Mouse (Mus musculus): ENCODE results near the gene Zswim1.

Gene Zswim1

GRCm38 (mm10) chr2:164822636-164823165, at the start of gene Zswim1:
TSS of gene Zswim1 (plus strand) at chr2:164822686.
- peak; percentile 94 for DNase-seq (ENCODE audit: low read depth, low spot score)

DNA sequence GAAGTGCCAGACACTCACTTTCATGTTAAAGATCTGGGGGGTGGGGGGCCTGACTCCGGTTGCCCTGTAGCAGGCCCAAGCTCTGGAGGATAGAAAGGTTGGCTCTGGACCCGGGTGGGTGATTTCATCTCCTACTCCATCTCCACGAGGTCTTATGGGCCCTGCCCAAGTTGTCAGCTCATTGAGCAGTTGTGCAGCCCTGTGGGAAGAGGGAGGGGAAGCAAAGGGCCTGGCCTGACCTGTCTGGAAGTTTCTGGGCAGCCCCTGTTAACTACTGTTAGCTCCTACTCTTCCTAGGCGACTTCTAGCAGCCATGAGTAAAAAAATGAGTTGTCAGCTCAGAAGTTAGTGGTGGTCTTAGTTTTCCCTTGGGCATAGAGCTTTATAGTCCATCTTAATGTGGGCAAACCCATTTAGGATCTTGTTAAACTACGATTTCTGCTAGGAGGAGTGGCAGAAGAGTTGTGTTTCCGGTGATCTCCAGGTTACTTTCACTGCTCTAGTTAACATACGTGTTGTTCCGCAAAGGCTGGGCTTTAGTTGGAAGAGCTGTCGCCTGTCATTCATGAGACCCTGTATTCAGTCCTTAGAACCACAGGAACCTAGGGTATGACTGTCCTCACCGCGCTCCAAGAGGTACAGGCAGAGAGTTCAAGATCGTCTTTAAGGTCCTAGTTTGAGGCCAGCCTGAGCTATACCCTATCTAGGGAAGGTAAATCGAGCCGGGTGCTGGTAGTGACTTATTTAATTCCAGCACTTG, 49.1 kb upstream of the Zswim1 start:
- no peak for DNase-seq (ENCODE audit: low read depth, low spot score)

DNA sequence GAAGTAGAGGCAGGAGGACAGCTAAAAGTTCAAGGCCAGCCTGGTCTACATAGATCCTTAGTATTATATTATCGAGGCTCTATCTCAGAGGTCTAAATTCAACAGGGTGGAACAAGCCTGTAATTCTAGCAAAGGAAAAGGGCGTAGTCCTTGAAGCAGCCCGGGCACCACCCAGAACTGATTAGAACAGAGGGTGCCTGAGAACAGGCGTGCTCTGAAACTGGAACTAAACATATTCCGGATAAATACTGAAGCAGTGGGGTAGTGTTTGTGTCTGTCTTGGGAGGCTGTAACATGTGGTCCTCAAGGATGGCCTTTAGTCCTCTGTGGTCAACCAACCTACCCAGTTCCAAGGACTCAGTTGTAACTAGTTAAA, 48.5 kb upstream of the Zswim1 start:
- DNase-seq (ENCODE audit: low read depth, low spot score) = no peak

DNA sequence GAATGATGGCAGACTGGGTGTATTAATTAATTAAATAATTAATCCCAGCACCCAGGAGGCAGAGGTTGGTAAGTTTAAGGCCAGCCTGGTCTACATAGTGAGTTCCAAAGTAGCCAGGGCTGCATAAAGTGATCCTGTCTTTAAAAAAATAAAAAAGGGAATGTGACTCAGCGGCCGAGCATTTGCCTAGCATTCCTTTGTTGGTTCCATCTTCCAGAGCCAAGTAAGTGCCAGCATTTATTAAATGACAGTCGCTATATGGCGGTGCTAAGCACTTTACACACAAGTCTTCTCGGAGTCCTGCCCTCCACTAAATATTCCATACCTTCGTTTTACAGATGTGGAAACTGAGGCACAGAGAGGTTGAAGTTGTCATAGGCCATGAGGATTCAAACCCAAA, 46.4 kb upstream of the Zswim1 start:
- no peak for DNase-seq (ENCODE audit: low read depth, low spot score)

DNA sequence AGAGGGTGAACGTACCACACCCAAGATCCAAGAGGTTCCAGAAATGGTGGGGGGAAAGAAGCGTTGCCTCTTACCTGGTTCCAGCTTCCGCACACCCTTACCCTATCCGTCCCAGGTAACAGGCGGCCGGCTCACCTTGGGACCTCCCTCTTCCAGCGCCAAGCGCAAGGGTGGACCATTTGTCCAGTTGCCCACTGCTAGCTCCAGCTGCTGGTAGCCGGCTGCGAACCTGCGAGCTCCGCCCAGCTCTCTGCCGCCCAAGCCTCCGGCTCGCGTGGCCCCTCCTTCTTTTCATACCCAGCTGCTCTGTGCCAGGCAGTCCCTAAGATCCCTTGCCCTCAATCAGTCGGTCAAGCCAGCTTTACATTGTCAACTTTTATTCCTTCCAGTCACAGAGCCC, 45.7 kb upstream of the Zswim1 start:
- DNase-seq (ENCODE audit: low read depth, low spot score) = no peak

DNA sequence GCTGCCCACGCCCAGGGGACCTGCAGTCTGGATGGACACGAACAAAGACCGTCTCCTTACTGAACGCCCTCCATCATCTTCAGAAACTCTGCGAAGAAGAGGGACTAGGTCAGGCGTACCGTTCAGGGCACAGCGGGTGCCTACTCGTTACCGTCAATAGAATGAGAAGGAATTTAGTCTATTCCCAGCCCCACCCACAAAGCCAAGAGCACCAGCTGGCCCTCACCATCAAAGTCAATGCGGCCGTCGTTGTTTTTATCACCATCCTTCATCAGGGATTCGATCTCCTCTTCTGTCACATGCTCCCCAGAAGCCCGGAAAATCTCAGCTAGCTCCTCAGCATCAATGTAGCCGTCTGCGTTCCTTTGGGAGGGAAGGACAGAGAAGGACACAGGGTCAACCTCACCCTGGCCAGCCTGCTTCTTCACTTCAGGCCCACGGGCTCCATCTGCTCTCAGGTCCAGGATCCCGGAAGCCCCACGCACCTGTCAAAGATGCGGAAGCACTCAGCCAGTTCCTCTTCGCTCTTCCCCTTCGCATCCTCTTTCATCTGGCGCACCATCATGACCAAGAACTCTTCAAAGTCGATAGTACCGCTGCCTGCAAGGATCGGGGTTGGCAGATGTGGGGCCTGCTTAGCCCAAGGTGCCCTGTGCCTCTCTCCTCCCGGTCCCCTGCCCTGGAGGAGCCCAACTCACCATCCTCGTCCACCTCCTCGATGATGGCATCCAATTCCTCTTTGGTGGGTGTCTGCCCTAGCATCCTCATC, 45.1 kb upstream of the Zswim1 start:
- no peak for DNase-seq (ENCODE audit: low read depth, low spot score)

GRCm38 (mm10) chr2:164778015-164778287, 44.5 kb upstream of the Zswim1 start:
- DNase-seq (ENCODE audit: low read depth, low spot score) = no peak

DNA sequence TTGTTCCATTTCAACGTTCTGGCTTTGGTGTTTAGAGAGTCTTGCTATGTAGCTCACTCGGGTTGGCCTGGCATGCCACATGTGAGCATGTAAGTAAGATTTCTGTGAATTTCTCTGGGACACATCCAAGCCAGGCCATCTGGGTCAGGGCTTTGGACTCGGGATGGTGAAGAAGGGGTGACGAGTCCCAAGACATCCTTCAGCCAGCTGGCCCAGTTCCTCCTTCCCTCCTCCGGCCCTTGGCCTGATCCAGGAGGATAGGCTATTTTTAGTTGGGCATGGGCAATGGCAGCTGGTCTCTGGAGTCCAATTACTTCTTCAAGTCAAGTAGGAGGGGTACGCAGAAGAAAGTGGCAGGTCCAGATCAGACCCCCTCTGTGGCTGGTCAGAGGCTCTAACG, 43.7 kb upstream of the Zswim1 start:
- no peak for DNase-seq (ENCODE audit: low read depth, low spot score)

GRCm38 (mm10) chr2:164779481-164780086, 42.9 kb upstream of the Zswim1 start, which contains the start of gene Tnnc2:
TSS of gene Tnnc2 (minus strand) at chr2:164779967.
- DNase-seq (ENCODE audit: low read depth, low spot score) = no peak

DNA sequence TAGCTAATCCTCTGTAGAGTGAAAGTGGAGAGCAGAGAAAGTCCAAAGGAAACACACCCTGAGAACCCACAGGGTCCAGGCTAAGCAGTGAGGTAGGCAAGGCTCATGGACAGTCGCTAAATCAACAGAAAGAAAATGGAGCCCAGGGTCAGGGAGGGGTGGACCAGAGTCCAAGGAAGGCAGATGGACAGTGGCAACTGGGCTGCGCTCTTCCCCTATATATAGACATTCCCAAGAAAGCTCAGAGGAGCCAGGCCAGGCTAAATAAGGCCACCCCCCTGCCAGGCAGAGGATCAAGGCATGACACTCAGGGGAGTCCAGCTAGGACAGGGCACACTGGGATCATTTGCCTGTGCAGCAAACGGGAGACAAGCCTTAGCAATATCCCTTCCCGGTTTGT, 40.6 kb upstream of the Zswim1 start:
- no peak for DNase-seq (ENCODE audit: low read depth, low spot score)

DNA sequence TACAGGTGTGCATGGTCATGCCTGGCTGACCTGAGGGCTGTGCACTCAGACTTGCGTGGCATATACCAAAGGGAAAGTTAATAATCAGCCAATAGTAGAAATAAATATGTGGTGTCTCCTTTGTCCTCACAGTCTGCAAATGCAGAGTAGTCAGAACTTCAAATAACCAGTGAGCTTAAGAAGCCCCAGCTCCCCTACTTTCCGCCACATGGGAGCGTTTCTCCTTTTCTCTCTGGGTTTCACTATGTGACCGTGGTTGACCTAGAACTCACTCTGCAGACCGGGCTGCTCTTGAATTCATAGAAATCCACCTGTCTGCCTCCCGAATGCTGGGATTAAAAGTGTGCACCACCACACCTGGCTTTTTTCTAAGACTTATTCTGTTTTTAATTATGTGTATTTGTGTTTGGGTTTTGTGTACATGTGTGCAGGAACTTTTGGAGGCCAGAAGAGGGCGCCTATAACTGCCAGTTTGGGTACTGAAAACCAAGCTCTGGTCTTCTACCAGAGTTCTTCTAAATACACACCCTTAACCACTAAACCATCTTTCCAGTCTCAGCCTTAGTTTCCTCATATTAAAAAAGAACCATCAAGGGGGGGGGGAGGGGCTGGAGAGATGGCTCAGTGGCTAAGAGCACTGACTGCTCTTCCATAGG, 38.4 kb upstream of the Zswim1 start:
- no peak for DNase-seq (ENCODE audit: low read depth, low spot score)

DNA sequence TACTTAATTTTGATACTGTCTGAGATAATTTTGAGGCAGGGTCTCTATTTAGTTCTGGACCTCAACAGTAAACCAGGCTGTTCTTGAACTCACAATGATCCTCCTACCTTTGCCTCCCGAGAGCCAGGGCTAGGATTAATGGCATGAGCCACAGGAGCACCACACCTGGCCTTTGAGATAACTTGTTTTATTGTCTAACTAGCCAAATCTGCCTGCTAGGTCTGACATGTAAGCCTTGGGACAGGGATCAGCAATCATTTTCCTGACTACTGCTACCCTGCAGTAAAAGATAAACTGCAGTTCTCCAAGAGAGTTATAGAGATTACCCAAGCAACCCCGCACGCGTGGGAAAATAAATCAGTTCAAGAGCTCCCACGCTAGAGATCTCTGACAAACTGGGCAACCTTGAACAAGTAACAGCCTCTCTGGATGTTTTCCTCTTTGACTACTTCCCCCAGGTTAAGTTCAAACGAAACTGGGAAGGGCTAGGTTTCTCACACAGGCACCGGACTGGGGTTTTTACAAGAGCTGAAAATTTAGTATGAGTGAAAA, 37.5 kb upstream of the Zswim1 start:
- no peak for DNase-seq (ENCODE audit: low read depth, low spot score)

DNA sequence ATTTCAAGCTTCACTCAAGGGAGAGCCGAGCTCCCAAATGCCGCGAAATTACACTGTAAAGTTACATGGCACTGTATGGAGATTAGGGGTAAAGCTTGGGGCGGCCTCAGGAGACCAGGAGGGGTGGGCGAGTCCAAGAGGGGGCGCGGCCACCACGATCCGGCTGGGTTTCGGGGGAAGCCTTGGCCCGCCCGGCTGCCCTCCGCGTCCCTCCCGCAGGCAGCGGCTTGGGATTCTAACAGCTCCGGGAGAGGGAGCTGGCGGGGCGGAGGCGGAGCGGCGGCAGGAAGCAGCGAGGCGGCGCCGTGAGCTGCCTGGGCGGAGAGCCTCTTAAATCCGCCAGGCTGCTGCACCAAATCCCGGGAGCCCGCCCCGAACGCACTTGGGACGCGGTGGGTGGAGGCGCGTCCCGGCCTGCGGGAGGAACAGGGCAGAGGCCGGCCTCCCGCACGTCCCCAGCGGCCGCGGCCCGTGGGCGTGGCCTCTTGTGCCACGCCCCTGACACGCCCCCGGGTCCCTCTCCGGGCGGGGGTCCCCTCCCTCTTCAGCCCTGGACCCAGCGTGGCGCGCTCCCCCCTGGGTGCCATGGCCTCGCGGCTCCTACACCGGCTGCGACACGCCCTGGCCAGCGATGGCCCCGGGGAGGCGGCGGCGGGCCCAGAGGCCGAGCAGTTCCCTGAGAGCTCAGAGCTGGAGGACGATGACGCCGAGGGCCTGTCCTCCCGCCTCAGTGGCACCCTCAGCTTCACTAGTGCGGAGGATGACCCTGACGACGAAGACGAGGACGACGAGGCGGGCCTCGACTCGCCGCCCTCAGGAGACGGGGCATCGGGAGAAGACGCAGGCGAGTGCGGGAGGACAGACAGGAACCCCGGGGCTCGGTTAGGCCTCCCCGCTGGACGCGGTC, 36.8 kb upstream of the Zswim1 start, which contains the start of gene Snx21:
TSS of gene Snx21 (plus strand) at position 343 of the 907 bp plus-strand sequence.
- peak; percentile 65 for DNase-seq (ENCODE audit: low read depth, low spot score)

GRCm38 (mm10) chr2:164786388-164786885, 36.0 kb upstream of the Zswim1 start:
- no peak for DNase-seq (ENCODE audit: low read depth, low spot score)

GRCm38 (mm10) chr2:164787032-164787431, 35.5 kb upstream of the Zswim1 start:
- DNase-seq (ENCODE audit: low read depth, low spot score) = no peak

DNA sequence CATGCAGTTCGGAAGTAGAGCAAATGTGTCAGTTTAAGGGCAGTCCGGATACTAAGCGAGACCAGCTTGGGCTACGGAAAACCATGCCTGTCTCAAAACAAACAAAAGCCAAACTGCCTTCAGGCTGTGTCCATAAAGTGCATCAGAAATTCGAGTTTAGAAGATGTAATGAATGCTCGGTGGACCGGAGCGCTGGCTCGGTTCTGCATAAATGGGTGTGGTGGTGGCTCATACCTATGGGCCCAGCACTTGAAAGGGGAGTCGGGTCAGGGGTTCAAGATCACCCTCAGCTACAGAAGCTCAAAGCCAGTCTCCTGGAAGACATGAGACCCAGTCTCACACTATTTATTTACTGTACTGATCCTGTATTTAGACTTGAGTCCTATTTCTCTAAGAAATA, 34.7 kb upstream of the Zswim1 start:
- no peak for DNase-seq (ENCODE audit: low read depth, low spot score)

DNA sequence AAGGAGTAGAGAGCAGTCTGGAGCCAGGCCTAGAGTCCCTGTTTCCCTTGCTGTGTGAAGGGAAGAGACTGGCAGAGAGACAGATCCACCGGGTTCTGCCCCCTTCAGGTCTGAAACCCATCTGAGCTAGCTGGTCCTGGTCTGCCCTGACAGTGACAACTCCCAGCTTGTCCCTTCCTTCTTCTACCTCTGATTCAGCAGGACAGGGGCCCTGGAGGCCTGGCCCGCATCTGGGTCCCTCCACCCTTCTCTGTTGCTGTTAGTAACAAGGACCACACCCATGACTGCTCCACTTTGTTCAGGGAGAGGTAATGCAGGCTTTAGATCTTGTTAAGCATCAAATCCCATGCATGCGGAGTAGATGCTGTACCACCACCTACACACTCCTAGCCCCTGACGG, 34.1 kb upstream of the Zswim1 start:
- DNase-seq (ENCODE audit: low read depth, low spot score) = no peak

- DNase-seq (ENCODE audit: low read depth, low spot score) = no peak
Measured at GRCm38 (mm10) chr2:164790451-164790850, 32.0 kb upstream of the Zswim1 start.

DNA sequence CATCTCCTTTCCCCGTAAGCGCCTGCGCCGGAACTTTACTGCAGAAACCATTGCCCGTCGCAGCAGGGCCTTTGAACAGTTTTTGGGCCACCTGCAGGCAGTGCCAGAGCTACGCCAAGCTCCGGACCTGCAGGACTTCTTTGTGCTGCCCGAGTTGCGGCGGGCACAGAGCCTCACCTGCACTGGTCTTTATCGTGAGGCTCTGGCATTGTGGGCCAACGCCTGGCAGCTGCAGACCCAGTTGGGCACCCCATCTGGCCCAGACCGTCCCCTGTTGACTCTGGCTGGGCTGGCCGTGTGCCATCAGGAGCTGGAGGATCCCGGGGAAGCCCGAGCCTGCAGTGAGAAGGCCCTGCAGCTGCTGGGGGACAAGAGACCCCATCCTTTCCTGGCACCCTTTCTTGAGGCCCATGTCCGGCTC, 30.6 kb upstream of the Zswim1 start:
- DNase-seq (ENCODE audit: low read depth, low spot score) = no peak

GRCm38 (mm10) chr2:164792400-164793190, 29.9 kb upstream of the Zswim1 start:
- DNase-seq (ENCODE audit: low read depth, low spot score) = no peak

All from brain, embryonic 18.5 days (tissue).